Mouse (Mus musculus) A20 (cell line): ENCODE data around the gene Smim24.

Source experiments
- DNase-seq: peaks from one replicate; pipeline ENCODE4 v3.0.0-alpha.2; 2011; ENCODE audit warnings: low read depth, low spot score

The Smim24 gene

GRCm38 (mm10) chr10:81408424-81408729 is 15.5 kb downstream of the Smim24 start:
- DNase-seq: no peak

- DNase-seq: peak; percentile 82
These were observed 16.0 kb downstream of the Smim24 start for GRCm38 (mm10) chr10:81408871-81409291.

GRCm38 (mm10) chr10:81409330-81409729 is 16.5 kb downstream of the Smim24 start:
- DNase-seq: peak; percentile 24

GRCm38 (mm10) chr10:81410350-81410749 is 17.5 kb downstream of the Smim24 start:
- DNase-seq: no peak

GRCm38 (mm10) chr10:81410981-81411380 is 18.1 kb downstream of the Smim24 start:
- no peak for DNase-seq

- DNase-seq: no peak
These were observed 18.9 kb downstream of the Smim24 start for GRCm38 (mm10) chr10:81411471-81412400.

- no peak for DNase-seq
These were observed 19.9 kb downstream of the Smim24 start for GRCm38 (mm10) chr10:81412586-81413309.

GRCm38 (mm10) chr10:81413310-81414261 is 20.7 kb downstream of the Smim24 start:
- DNase-seq: no peak

GRCm38 (mm10) chr10:81414682-81415081 is 21.8 kb downstream of the Smim24 start:
- DNase-seq: no peak

GRCm38 (mm10) chr10:81415146-81415545 is 22.3 kb downstream of the Smim24 start:
- no peak for DNase-seq

- no peak for DNase-seq
These were observed 22.9 kb downstream of the Smim24 start for GRCm38 (mm10) chr10:81415549-81416310.

GRCm38 (mm10) chr10:81416581-81417226 is 23.9 kb downstream of the Smim24 start:
- DNase-seq: no peak

- no peak for DNase-seq
These were observed 24.7 kb downstream of the Smim24 start for GRCm38 (mm10) chr10:81417227-81418215.

- DNase-seq: no peak
These were observed 25.6 kb downstream of the Smim24 start for GRCm38 (mm10) chr10:81418216-81419070.

- no peak for DNase-seq
These were observed 26.5 kb downstream of the Smim24 start for GRCm38 (mm10) chr10:81419111-81419928.

GRCm38 (mm10) chr10:81420191-81420767 is 27.4 kb downstream of the Smim24 start:
- DNase-seq: no peak
